Mouse (Mus musculus): ENCODE measurements around the gene Hoxb8. TPM values are rescaled to one million over a fixed set of nuclear protein-coding genes. Genes with fewer than 3 reads are reported as not detected.

Gene Hoxb8
- polyA plus RNA-seq, 1 experiment: not detected

DNA sequence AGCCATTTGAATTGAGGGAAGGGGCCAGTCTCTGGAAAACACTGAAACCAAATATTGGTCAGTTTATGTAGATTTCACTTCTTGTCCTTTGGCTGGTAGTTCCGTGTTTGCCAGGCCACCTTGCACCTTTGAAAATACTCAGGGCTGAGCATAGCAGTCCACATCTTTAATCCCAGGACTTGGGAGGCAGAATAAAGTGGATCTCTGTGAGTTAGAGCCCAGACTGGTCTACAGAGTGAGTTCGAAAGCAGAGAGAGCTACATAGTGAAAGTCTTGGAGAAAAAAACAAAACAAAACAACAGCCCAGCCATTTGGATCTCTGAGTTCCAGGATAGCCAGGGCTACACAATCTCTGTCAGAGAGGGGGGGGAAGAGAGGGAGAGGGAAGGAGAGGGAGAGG, 24.6 kb upstream of the Hoxb8 start:
- H3K4me3 ChIP-seq (replicated peaks): no peak overlapping the region
- TF ChIP-seq GATA1 (IDR thresholded peaks at IDR 0.05; ENCODE audit: borderline replicate concordance, low read length) (no peak), FLI1 (IDR thresholded peaks at IDR 0.05; ENCODE audit: low read length) (no peak)
- H3K36me3 ChIP-seq (replicated peaks; ENCODE audit: low read length): no peaks in the 10 kb centered on the region
- peaks cover 97% of the 10 kb centered on the region for H3K27me3 ChIP-seq (replicated peaks)
- H3K9me3 ChIP-seq: no peaks in the 10 kb centered on the region
- peaks cover 18% of the 10 kb centered on the region for H3K4me1 ChIP-seq

DNA sequence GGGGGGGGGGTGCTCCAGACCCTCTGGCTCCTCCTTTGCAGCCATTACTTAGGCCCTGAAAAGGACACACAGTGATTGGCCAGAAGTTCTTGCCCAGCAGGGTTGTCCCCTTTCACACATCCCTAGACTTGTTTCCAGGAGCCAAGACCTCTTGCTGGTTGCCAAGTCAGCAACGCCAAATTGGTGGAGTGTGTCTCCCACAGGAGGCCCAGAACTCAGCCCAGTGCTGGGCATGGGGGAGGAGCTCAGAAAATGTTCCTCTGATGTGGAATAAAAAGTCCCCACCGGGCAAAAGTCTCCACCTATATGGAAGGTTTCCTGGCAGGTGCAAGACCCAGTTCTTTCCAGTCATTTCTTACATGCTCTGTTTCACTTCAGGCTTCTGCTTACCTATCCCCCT, 22.7 kb upstream of the Hoxb8 start:
- no peak overlapping the region for H3K4me3 ChIP-seq (replicated peaks)
- peaks cover 97% of the 10 kb centered on the region for H3K27me3 ChIP-seq (replicated peaks)
- H3K4me1 ChIP-seq: peaks cover 18% of the 10 kb centered on the region
- H3K36me3 ChIP-seq (replicated peaks; ENCODE audit: low read length): no peaks in the 10 kb centered on the region
- H3K9me3 ChIP-seq: no peaks in the 10 kb centered on the region
- TF ChIP-seq GATA1 (IDR thresholded peaks at IDR 0.05; ENCODE audit: borderline replicate concordance, low read length): no peak
- TF ChIP-seq FLI1 (IDR thresholded peaks at IDR 0.05; ENCODE audit: low read length): no peak

DNA sequence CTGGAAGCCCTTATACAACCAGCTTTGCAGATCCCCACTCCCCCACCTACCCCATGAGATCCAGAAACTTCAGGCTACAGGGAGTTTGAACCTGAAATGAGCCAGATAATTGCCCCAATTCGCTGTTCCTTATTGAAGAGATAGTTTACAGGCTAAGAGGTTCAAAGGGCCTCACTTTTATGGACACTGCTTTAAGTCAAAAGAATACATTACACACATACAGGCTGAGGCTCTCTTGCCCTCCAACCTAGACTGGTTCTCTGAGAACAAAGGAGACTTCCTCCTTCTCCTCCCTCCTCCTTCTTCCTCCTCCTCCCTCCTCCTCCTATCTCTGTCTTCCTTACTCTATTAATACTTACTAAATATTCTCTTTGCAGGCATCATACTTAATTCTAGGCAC, 22.2 kb upstream of the Hoxb8 start:
- Histone ChIP-seq H3K9me3 (no peaks in the 10 kb centered on the region), H3K4me1 (peaks cover 14% of the 10 kb centered on the region), H3K4me3 (replicated peaks) (no peak overlapping the region), H3K27me3 (replicated peaks) (peaks cover 97% of the 10 kb centered on the region), H3K36me3 (replicated peaks; ENCODE audit: low read length) (no peaks in the 10 kb centered on the region)
- TF ChIP-seq GATA1 (IDR thresholded peaks at IDR 0.05; ENCODE audit: borderline replicate concordance, low read length) (no peak), FLI1 (IDR thresholded peaks at IDR 0.05; ENCODE audit: low read length) (no peak)

DNA sequence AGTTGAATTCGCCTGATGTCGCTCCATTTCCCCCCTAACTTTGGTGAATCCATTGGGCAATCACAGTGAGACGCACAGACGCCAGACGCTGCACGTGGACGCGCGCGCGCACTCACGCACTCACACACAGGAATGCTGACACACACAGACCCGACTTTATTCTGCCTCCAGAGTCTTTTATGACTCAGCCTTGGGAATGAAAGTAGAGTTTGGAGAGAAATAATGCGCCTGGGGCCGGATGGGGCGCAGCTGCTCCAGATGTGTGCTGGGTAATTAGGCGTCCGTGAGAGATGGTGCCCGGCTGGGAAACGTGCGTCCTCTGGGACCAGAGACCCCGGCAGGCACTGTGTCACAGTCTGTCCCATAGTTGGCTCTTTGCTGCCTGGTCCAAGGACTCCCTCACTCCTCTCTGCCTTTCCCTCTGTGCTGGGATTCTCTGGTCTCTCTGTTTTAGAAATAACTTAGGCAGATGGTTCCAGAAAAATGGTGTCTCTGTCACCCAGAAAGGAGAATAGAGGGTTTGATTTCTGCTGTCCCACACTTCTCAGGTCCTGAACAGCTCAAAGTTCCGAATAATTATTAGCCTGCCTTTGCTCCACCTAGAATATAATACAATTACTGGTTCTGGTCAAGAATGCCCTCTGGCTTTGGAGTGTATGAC, 21.3 kb upstream of the Hoxb8 start:
- H3K36me3 ChIP-seq (replicated peaks; ENCODE audit: low read length): no peaks in the 10 kb centered on the region
- no peak overlapping the region for H3K4me3 ChIP-seq (replicated peaks)
- peaks cover 97% of the 10 kb centered on the region for H3K27me3 ChIP-seq (replicated peaks)
- peaks cover 11% of the 10 kb centered on the region for H3K4me1 ChIP-seq
- TF ChIP-seq FLI1 (IDR thresholded peaks at IDR 0.05; ENCODE audit: low read length) (no peak), GATA1 (IDR thresholded peaks at IDR 0.05; ENCODE audit: borderline replicate concordance, low read length) (no peak)
- H3K9me3 ChIP-seq: no peaks in the 10 kb centered on the region

DNA sequence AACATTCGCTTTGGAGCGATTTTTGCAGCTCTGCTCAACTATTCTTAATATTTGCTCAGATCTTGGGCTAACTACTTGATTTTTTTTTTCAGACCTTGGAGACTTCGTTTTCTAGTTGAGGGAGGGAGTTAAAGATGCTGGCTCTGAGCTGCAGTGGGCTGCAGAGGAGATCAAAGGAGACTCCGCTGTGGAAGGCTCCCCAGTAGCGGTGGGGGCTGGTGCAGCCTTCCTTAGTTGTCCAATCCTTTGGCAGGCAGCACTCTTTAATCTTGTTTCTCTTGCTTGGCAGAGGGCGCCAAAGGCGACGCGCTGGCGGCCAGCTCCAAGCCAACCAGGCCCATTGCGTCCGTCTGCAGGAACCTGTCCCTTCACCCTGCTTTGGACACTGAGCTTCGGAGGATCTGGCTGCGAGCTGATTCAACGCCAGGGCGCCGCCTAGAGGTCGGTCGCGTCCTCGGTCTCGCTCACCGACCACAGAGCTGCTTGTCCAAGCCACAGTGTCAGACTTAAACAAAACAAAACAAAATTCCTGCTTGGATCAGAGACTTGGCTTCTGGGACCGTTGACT, 20.3 kb upstream of the Hoxb8 start:
- Histone ChIP-seq H3K9me3 (no peaks in the 10 kb centered on the region), H3K36me3 (replicated peaks; ENCODE audit: low read length) (no peaks in the 10 kb centered on the region), H3K4me3 (replicated peaks) (peak overlapping the region; percentile 5), H3K27me3 (replicated peaks) (peaks cover 96% of the 10 kb centered on the region), H3K4me1 (peaks cover 9% of the 10 kb centered on the region)
- TF ChIP-seq FLI1 (IDR thresholded peaks at IDR 0.05; ENCODE audit: low read length): no peak
- TF ChIP-seq GATA1 (IDR thresholded peaks at IDR 0.05; ENCODE audit: borderline replicate concordance, low read length): no peak

DNA sequence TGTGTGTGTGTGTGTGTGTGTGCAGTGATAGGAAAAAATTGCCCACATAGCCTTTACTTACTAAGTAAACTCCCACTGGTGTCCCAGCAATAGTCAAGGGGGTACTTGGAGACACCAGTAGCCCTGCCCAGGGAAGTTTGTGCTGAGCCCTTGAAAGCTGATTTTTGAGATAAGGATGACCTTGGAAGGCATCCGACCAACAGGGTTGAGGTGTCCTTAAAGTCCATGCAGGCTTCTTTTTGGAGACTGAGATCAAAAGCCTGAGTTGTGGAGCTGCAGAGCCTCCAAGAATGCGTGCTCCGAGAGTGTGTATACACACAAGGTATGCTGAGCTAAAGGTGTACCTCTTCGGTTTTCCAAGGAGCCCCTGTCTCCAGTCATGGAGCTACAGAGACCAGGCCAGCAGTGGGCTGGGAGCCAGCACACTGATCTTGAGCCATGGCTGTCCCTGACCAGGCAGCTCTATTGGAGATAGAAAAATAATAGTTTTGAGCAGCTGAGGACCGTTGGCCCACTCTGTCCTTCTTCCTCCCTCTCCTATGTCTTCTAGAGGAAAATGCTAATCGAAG, 19.4 kb upstream of the Hoxb8 start:
- Histone ChIP-seq H3K27me3 (replicated peaks) (peaks cover 96% of the 10 kb centered on the region), H3K4me1 (peaks cover 9% of the 10 kb centered on the region), H3K36me3 (replicated peaks; ENCODE audit: low read length) (no peaks in the 10 kb centered on the region), H3K4me3 (replicated peaks) (no peak overlapping the region), H3K9me3 (no peaks in the 10 kb centered on the region)
- TF ChIP-seq GATA1 (IDR thresholded peaks at IDR 0.05; ENCODE audit: borderline replicate concordance, low read length) (no peak), FLI1 (IDR thresholded peaks at IDR 0.05; ENCODE audit: low read length) (no peak)

DNA sequence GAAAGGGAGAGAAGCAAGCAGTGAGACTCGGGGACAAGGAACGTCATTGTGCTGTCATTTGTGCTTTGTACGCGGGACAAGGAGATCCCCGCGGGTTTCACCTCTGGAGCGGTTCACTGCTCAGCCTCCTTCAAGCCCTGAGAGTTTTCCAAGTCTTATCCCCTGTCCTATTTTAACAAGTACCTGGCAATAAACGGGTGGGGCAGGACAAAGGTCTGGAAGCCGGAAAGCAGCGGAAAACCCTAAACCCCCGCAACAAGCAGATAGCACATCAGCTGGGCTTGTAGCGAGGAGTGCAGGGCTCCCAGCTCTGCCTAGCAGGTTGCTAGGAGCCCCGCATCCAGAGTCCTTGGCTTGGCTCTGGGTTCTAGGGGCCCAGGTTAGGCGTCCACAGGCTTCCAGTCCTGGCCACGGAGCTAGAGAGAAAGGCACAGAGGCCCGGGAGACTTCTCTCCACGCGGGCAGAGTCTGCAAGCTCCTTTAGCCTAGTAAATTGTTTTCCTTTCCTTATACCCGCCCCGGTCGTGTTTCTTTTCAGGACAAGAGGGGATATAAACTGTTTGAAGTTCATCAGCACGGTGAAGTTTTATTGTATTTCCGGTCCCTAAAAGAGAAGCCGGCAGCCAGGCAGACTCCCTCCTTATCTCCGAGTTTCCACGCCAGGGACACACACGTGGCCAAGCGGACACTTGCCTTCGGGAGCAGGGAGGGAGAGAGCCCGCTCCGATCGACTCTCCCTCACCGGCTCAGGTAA, 17.9 kb upstream of the Hoxb8 start:
- Histone ChIP-seq H3K9me3 (no peaks in the 10 kb centered on the region), H3K4me1 (peaks cover 9% of the 10 kb centered on the region), H3K4me3 (replicated peaks) (no peak overlapping the region), H3K27me3 (replicated peaks) (peaks cover 97% of the 10 kb centered on the region), H3K36me3 (replicated peaks; ENCODE audit: low read length) (no peaks in the 10 kb centered on the region)
- TF ChIP-seq GATA1 (IDR thresholded peaks at IDR 0.05; ENCODE audit: borderline replicate concordance, low read length) (no peak), FLI1 (IDR thresholded peaks at IDR 0.05; ENCODE audit: low read length) (no peak)

DNA sequence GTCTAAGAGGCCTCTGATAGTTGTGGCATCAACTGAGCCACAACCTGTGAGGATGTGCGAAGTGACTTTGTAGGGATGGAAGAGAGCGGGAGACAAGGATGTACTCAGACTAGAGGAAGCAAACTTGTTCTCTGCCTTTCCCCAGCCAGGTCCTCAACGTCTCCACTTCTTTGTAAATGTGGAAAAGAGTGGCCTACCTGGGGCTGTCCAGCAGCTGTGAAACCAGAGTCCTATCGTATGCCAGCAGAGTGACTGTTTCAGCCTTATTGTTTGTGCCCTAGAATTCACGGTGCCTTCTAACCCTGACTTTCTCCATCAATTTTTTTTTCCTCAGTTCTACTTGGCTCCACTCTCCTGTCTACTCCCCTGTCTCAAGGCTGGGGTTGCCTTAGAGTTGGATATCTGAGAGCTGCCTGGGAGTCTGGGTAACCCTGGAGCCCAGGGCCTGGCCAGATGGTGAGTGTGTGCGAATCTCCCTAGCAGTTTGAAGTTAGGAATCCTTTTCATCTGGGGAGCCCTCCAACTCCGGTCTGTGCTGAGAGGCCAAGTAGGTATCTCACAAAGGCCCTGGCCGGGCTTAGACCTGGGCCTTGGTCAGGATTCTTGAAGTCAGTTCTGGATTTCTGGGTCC, 17.2 kb upstream of the Hoxb8 start:
- H3K4me1 ChIP-seq: peaks cover 9% of the 10 kb centered on the region
- H3K36me3 ChIP-seq (replicated peaks; ENCODE audit: low read length): no peaks in the 10 kb centered on the region
- H3K9me3 ChIP-seq: no peaks in the 10 kb centered on the region
- no peak overlapping the region for H3K4me3 ChIP-seq (replicated peaks)
- H3K27me3 ChIP-seq (replicated peaks): peaks cover 97% of the 10 kb centered on the region
- TF ChIP-seq FLI1 (IDR thresholded peaks at IDR 0.05; ENCODE audit: low read length) (no peak), GATA1 (IDR thresholded peaks at IDR 0.05; ENCODE audit: borderline replicate concordance, low read length) (no peak)

DNA sequence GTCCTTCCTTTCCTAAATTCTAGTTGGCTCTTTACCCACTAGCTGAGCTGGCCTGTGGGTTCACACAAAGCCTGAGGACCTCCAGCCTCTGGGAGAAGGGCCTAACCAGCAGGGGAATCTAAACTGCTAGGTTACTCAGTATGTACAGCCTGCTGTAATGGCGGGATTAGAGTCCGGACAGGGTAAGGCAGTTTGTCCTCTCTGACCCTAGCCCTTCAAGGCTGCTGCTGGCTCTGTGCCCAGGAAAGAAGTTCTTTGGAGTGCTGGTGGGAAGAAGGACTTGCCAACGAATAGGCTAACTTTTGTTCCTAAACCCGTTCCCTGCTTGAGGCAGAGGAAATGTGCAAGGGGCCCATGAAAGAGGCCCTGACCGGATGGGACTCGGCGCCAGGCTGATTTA, 15.8 kb upstream of the Hoxb8 start:
- Histone ChIP-seq H3K27me3 (replicated peaks) (peaks cover 98% of the 10 kb centered on the region), H3K4me1 (peaks cover 6% of the 10 kb centered on the region), H3K36me3 (replicated peaks; ENCODE audit: low read length) (no peaks in the 10 kb centered on the region), H3K9me3 (no peaks in the 10 kb centered on the region), H3K4me3 (replicated peaks) (no peak overlapping the region)
- TF ChIP-seq GATA1 (IDR thresholded peaks at IDR 0.05; ENCODE audit: borderline replicate concordance, low read length) (no peak), FLI1 (IDR thresholded peaks at IDR 0.05; ENCODE audit: low read length) (no peak)
